Mouse (Mus musculus) lung, embryonic 14.5 days (tissue): ENCODE measurements around the gene Hnrnpf. TPM values are rescaled to one million over a fixed set of nuclear protein-coding genes. Genes with fewer than 3 reads are reported as not detected.

Experiments
- ATAC-seq: fragments of 200-750 bp; cut with Nextera tagmentation; 2 replicates; pipeline ENCODE4 v1.8.0; 2017; ENCODE audit warnings: mild to moderate bottlenecking, moderate TSS enrichment, moderate library complexity; ENCODE audit not compliant: insufficient read depth
- DNase-seq: peaks from one replicate; pipeline ENCODE4 v3.0.0-alpha.2; 2015
- H3K27ac ChIP-seq: fragments of 300-500 bp; sonication (generic); 2 replicates; pipeline ENCODE4 v1.5.1; 2014; ENCODE audit warnings: low read depth, mild to moderate bottlenecking, moderate library complexity
- H3K27me3 ChIP-seq: fragments of 300-500 bp; sonication (generic); 2 replicates; pipeline ENCODE4 v1.6.1; 2014; ENCODE audit warnings: low read length, control low read depth; ENCODE audit not compliant: insufficient read depth
- H3K36me3 ChIP-seq: fragments of 300-500 bp; sonication (generic); 2 replicates; pipeline ENCODE4 v1.6.1; 2014; ENCODE audit warnings: control low read depth; ENCODE audit not compliant: insufficient read depth
- H3K4me1 ChIP-seq: fragments of 300-500 bp; sonication (generic); 2 replicates; pipeline ENCODE4 v1.6.1; 2014; ENCODE audit warnings: antibody characterized with exemption, control low read depth; ENCODE audit not compliant: insufficient read depth
- H3K4me2 ChIP-seq: fragments of 300-500 bp; sonication (generic); 2 replicates; pipeline ENCODE4 v1.6.1; 2014; ENCODE audit warnings: mild to moderate bottlenecking
- H3K4me3 ChIP-seq: fragments of 300-500 bp; sonication (generic); 2 replicates; pipeline ENCODE4 v1.5.1; 2014; ENCODE audit warnings: low read depth, low read length
- H3K9ac ChIP-seq: fragments of 300-500 bp; sonication (generic); 2 replicates; pipeline ENCODE4 v1.6.1; 2014
- H3K9me3 ChIP-seq: fragments of 300-500 bp; sonication (generic); 2 replicates; pipeline ENCODE4 v1.6.1; 2016; ENCODE audit warnings: low read depth, low read length, control low read depth
- CTCF ChIP-seq: IDR thresholded peaks from 2 replicates; pipeline ENCODE4 v1.5.1; 2016; ENCODE audit warnings: antibody characterized with exemption, low read depth
- WGBS: fragments of 180-500 bp; shearing (Covaris S2); extraction: QIAGEN DNeasy Blood & Tissue Kit; methylation state at CpG from one replicate; pipeline ENCODE4 v1.1.7; 2014; 5-methylcytosine and 5-hydroxymethylcytosine counted together
- polyA plus RNA-seq: library from polyadenylated mRNA; unstranded; fragments of >200 nt; fragmentation: Nextera tagmentation; extraction: Ambion mirVana; gene quantifications from 2 replicates; pipeline ENCODE4 v1.2.1, GENCODE M21; 2014

The Hnrnpf gene
- 803 and 809 TPM in 2 replicates for polyA plus RNA-seq

DNA sequence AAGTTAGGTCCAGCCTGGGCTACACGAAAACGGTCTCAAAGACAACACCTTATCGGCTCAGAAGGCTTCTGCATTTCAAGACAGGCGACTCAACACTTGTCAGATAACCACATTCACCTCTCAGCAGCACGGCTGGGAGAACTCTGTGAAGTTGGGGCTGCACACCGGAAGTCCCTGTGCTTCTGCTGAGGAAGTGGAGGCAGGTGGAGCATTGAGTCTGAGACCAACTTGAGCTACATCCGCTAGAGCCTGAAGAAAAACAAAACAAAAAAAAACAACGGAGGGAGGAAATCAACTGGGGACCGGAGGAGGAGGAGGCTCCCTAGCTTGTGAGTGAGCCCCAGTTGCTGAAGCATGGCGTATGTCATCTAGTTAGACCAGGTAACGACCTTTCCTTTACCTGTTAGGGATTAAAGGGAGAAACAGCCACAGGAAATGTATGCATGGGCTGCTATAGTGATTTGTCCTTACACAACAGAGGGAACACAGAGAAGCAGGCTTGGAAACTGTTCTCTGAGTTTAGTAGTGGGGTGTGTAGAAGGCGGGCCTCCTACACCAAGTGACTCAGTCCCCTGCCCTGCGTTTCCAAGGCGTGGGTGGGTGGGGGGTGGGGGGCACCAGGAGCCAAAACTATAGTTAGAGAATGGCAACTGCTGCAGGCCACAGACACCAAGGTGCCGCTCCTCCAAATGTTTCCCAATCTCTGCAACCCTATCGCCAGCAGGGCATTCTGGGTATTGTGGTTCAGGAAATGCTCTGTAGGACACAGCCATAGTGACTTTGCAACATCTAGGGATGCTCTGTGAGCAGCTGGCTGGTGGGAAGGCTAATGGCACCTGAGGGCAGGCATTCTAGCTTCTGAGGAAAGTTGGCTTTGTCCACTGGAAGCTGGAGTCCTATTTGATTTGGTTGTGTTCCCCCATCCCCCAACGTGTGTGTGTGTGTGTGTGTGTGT lies at the start of gene Hnrnpf:
Gene Hnrnpf (plus strand): TSS at position 199 of the 955 bp plus-strand sequence.
- Histone ChIP-seq H3K27me3 (no peaks in the 10 kb centered on the region), H3K9me3 (no peaks in the 10 kb centered on the region), H3K27ac (no peak within 1 kb of the TSS), H3K9ac (no peak within 1 kb of the TSS), H3K4me2 (no peak within 1 kb of the TSS), H3K36me3 (no peaks in the 10 kb centered on the region), H3K4me1 (no peaks in the 10 kb centered on the region), H3K4me3 (no peak within 1 kb of the TSS)
- 73% methylated on average over 17 of the region's 17 CpGs for WGBS
- TF ChIP-seq CTCF: no peak
- no peak for ATAC-seq
- no peak for DNase-seq

DNA sequence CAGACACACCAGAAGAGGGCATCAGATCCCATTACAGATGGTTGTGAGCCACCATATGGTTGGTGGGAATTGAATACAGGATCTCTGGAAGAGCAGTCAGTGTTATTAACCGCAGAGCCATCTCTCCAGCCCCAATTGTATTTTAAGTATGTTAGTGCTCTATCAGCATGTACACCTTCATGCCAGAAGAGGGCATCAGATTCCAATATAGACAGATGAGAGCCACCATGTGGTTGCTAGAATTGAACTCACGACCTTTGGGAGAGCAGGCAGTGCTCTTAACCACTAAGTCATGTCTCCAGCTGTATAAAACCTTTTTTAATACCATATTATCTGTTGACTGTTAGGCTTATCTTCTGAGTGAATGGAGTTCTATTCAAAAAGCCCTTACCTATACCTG lies 48.4 kb upstream of the Hnrnpf start:
- no peaks in the 10 kb centered on the region for H3K9me3 ChIP-seq
- H3K4me1 ChIP-seq: no peaks in the 10 kb centered on the region
- ATAC-seq: no peak
- peaks cover 24% of the 10 kb centered on the region for H3K36me3 ChIP-seq
- no peak overlapping the region for H3K9ac ChIP-seq
- no peak overlapping the region for H3K4me3 ChIP-seq
- 54% methylated on average over 2 of the region's 2 CpGs for WGBS
- H3K27me3 ChIP-seq: no peaks in the 10 kb centered on the region
- no peak overlapping the region for H3K27ac ChIP-seq
- H3K4me2 ChIP-seq: no peak overlapping the region
- 0 out of 2 replicates have a peak, but pooled peaks have one; percentile 16 for TF ChIP-seq CTCF
- DNase-seq: no peak

DNA sequence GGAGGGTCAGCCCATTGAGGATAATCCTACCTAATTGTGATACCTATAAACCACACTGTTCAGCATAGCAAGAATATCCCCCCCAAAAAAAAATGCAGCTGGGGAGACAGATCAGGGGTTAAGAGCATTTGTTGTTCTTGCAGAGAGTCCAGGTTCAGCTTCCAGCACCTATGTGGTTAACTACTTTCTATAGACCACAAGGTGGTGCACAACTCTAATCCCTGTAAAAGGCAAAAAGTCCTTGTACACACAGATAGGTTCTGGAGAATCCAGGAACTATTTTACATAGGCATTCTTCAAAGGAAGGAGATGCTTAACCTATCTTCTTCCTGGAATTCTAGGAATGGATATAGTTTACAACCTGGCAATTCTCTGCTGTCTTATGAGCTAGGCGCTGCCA lies 42.1 kb upstream of the Hnrnpf start:
- no peaks in the 10 kb centered on the region for H3K4me1 ChIP-seq
- no peak overlapping the region for H3K4me3 ChIP-seq
- H3K9me3 ChIP-seq: no peaks in the 10 kb centered on the region
- 76% methylated on average over 1 of the region's 1 CpGs for WGBS
- no peaks in the 10 kb centered on the region for H3K27me3 ChIP-seq
- H3K27ac ChIP-seq: no peak overlapping the region
- DNase-seq: peak; percentile 48
- no peak overlapping the region for H3K9ac ChIP-seq
- H3K36me3 ChIP-seq: no peaks in the 10 kb centered on the region
- TF ChIP-seq CTCF: peak; percentile 33
- no peak overlapping the region for H3K4me2 ChIP-seq
- no peak for ATAC-seq

DNA sequence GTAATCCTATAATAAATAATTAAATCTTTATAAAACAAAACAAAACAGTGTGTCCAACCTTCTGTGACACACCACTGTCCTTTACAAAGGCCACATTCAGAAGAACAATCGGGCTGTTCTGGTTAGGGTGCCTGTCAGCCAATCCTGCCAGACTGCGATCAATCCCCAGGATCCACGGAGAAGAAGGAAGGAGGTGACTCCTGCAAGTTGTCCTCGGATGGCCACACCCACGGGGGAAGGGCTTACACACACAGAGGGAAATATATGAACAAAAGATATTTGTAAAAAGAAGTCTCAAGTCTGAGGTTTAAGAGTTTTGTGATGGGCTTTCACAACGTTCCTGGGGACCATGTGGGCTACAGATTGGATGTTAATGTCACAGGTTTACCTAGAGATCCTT lies 38.3 kb upstream of the Hnrnpf start, which contains the start of gene Zfp239:
Gene Zfp239 (plus strand): TSS at position 253 of the 400 bp plus-strand sequence.
- Histone ChIP-seq H3K36me3 (no peaks in the 10 kb centered on the region), H3K9me3 (no peaks in the 10 kb centered on the region), H3K27me3 (no peaks in the 10 kb centered on the region), H3K27ac (no peak within 1 kb of the TSS), H3K9ac (peak within 1 kb of the TSS; percentile 63), H3K4me1 (peaks cover 6% of the 10 kb centered on the region; the same call in 1 of the 2 replicates), H3K4me2 (peak within 1 kb of the TSS; percentile 80), H3K4me3 (peak within 1 kb of the TSS; percentile 64)
- ATAC-seq (no peak), DNase-seq (no peak)
- TF ChIP-seq CTCF: no peak
- 66% methylated on average over 6 of the region's 6 CpGs for WGBS

DNA sequence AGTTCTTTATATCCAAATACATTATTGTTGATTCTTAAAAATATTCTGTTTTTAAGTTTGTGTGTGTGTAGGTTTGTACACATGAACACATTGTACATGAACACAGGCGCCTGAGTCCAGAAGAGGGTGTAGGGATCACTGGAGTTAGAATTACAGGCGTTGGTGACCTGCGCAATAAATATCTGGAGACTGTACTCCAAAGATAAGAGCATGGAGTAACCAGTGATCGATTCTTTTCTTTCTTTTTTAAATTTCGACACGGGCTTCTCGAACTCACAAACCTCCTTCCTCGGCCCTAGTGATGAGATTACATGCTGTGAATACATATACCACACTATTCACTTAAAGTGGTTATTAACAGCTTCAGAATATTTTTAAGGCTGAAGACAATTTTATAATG lies 37.7 kb upstream of the Hnrnpf start:
- H3K4me3 ChIP-seq: peak overlapping the region; percentile 64; the same call in 1 of the 2 replicates

DNA sequence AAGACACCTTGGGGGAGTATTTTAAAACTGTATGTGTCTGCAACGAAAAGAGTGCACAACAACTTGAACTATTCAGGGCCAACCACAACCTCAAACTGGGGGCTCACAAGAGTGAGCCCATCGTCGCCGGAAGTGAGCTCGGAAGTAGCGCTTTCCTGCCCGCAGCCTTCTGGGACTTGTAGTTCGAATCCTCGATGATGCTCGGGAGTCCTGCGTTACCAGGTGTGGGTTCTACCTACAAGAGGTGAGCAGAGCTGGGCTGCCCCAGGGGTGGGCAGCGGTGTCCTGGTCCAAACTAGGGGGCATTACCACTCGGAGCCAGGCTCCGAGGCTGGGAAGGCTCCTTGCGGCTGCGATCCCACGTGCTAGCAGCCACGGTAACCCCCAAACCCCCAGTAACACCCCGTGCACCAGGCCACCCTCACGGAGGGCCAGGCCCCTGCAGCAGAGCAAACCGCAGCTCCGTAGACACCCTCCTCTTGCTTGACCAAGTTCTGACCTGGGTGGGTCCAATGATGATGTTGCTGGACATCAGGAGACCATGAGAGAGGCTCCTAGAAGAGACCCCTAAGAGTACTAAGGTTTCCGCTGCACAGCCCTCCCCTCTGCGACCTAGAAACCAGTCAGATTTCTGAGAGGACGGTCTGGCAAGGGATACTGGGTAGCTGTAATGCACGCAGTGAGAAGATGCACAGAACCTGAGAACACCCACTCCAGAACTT lies 37.1 kb upstream of the Hnrnpf start:
- peaks cover 6% of the 10 kb centered on the region; the same call in 1 of the 2 replicates for H3K4me1 ChIP-seq
- H3K4me3 ChIP-seq: peak overlapping the region; percentile 64
- H3K27me3 ChIP-seq: no peaks in the 10 kb centered on the region
- no peaks in the 10 kb centered on the region for H3K36me3 ChIP-seq
- H3K9me3 ChIP-seq: no peaks in the 10 kb centered on the region
- no peak overlapping the region for H3K27ac ChIP-seq
- WGBS: 3% methylated on average over 26 of the region's 26 CpGs
- H3K9ac ChIP-seq: peak overlapping the region; percentile 63
- DNase-seq: peak; percentile 87
- TF ChIP-seq CTCF: no peak
- peak overlapping the region; percentile 80 for H3K4me2 ChIP-seq
- ATAC-seq: peak; percentile 84

More for the DNA sequence above, 37.7 kb upstream of the Hnrnpf start:
- Histone ChIP-seq H3K4me2 (peak overlapping the region; percentile 80), H3K27me3 (no peaks in the 10 kb centered on the region), H3K9me3 (no peaks in the 10 kb centered on the region), H3K9ac (no peak overlapping the region), H3K4me1 (peaks cover 6% of the 10 kb centered on the region; the same call in 1 of the 2 replicates), H3K27ac (no peak overlapping the region), H3K36me3 (no peaks in the 10 kb centered on the region)
- ATAC-seq: no peak
- DNase-seq: no peak
- WGBS: 76% methylated on average over 8 of the region's 8 CpGs
- no peak for TF ChIP-seq CTCF
